ENCODE assay signal across 14 mouse cellular contexts in genomic region chr9:110881953-110882352, GRCm38 (mm10). TPM values are rescaled to one million over a fixed set of nuclear protein-coding genes. Genes with fewer than 3 reads are reported as not detected.
A peak's percentile ranks its signal among the peaks of the same experiment; 100 is the strongest.
DNase-seq lines count a peak whose midpoint lies in the region; ATAC-seq lines count a peak whose summit lies in the region.
"Had no signal": no experiment of that assay in that cellular context is flagged by ENCODE, and none has a peak within 500 bp of the region (broad histone marks: within the 10 kb centered on the region; RNA-seq: fewer than 3 reads in every experiment).

No protein-coding gene starts in this region.

- no peak overlapping the region for H3K27ac ChIP-seq in kidney, embryonic 14.5 days (ENCODE audit: low read depth, low read length)
- H3K27ac ChIP-seq: liver, embryonic 15.5 days; midbrain, embryonic 15.5 days had no signal

- H3K4me3 ChIP-seq in kidney, embryonic 14.5 days (ENCODE audit: low read length), result no peak overlapping the region
- H3K4me3 ChIP-seq: erythroblast, embryonic 14.5 days; liver, embryonic 15.5 days; midbrain, embryonic 15.5 days had no signal

- H3K27me3 ChIP-seq in kidney, embryonic 14.5 days (ENCODE audit: control insufficient read depth, insufficient read depth, low read length), result peaks cover 7% of the 10 kb centered on the region

- 0 out of 2 replicates have a peak, but pooled peaks cover 3% of the 10 kb centered on the region for H3K4me1 ChIP-seq in kidney, embryonic 14.5 days (ENCODE audit: control insufficient read depth, insufficient read depth, low read length)

- H3K9ac ChIP-seq in kidney, embryonic 14.5 days (ENCODE audit: low read depth, low read length), result no peak overlapping the region
- H3K9ac ChIP-seq: liver, embryonic 15.5 days; midbrain, embryonic 15.5 days had no signal

- H3K9me3 ChIP-seq in kidney, embryonic 14.5 days (ENCODE audit: control insufficient read depth, low read length), result no peaks in the 10 kb centered on the region
- H3K9me3 ChIP-seq: liver, embryonic 15.5 days; midbrain, embryonic 15.5 days had no signal

- H3K36me3 ChIP-seq in kidney, embryonic 14.5 days (ENCODE audit: control insufficient read depth, insufficient read depth, low read length), result no peaks in the 10 kb centered on the region
- H3K36me3 ChIP-seq: liver, embryonic 15.5 days; midbrain, embryonic 15.5 days had no signal

- no peak for ATAC-seq in CD4-positive, CD25-positive, alpha-beta regulatory T cell, adult 4 months
- ATAC-seq in kidney, embryonic 14.5 days (ENCODE audit: low FRiP score, low TSS enrichment), result no peak
- ATAC-seq: midbrain, embryonic 15.5 days had no signal

- no peak overlapping the region for H3K4me2 ChIP-seq in kidney, embryonic 14.5 days (replicated peaks; ENCODE audit: low read depth, low read length)
- H3K4me2 ChIP-seq: liver, embryonic 15.5 days; midbrain, embryonic 15.5 days had no signal

- peak; percentile 22 for DNase-seq in CD4-positive, CD25-positive, alpha-beta regulatory T cell, adult 2 months (ENCODE audit: low read depth, low spot score)
- peak; percentile 50 for DNase-seq in kidney, adult 18-20 months
- DNase-seq in kidney, adult 9 months, result peak; percentile 54
- DNase-seq in lung, postnatal 25 days (ENCODE audit: low spot score), result peak; percentile 80
- no peak for DNase-seq in adipocyte (ENCODE audit: low spot score)
- no peak for DNase-seq in right cerebral cortex, postnatal 10 days (ENCODE audit: low spot score in 2 of 2)
- DNase-seq: thymus, postnatal 14 days had no signal

- WGBS in kidney, embryonic 14.5 days, result 73% methylated on average over 7 of the region's 7 CpGs

RNA-seq across cellular contexts. Expression of gene Tmie, which starts 2.0 kb away (rescaled TPM):
- 1 to 10 TPM; 2.5 to 3.5 TPM for polyA plus RNA-seq in CD4-positive, CD25-positive, alpha-beta regulatory T cell, adult 4 months (2017; shearing (Covaris generic))
- 0.38 and 0.49 TPM in 2 replicates for polyA plus RNA-seq in kidney, embryonic 14.5 days (2014; fragmentation: Nextera tagmentation; extraction: Ambion mirVana)
- polyA plus RNA-seq: erythroblast, embryonic 14.5 days had no signal

RNA-seq across cellular contexts. Expression of gene Als2cl, which starts 2.3 kb away (rescaled TPM):
- 10 to 100 TPM; 17.4 to 29.4 TPM for polyA plus RNA-seq in CD4-positive, CD25-positive, alpha-beta regulatory T cell, adult 4 months (2017; shearing (Covaris generic))
- 2.4 and 4.1 TPM in 2 replicates for polyA plus RNA-seq in kidney, embryonic 14.5 days (2014; fragmentation: Nextera tagmentation; extraction: Ambion mirVana)

RNA-seq across cellular contexts. Expression of gene Prss50, which starts 24.2 kb away (rescaled TPM):
- polyA plus RNA-seq in CD4-positive, CD25-positive, alpha-beta regulatory T cell, adult 4 months (2017; shearing (Covaris generic)), result not detected
- 0.24 and 1.1 TPM in 2 replicates for polyA plus RNA-seq in kidney, embryonic 14.5 days (2014; fragmentation: Nextera tagmentation; extraction: Ambion mirVana)
- polyA plus RNA-seq: gonadal fat pad, adult 2 months; midbrain, embryonic 15.5 days had no signal

RNA-seq across cellular contexts. Expression of gene Fam240a, which starts 34.7 kb away (rescaled TPM):
- polyA plus RNA-seq in CD4-positive, CD25-positive, alpha-beta regulatory T cell, adult 4 months (2017; shearing (Covaris generic)), result under 1 TPM in 1 of 2 experiments, not detected in 1; 0.69 TPM
- not detected in 2 replicates for polyA plus RNA-seq in kidney, embryonic 14.5 days (2014; fragmentation: Nextera tagmentation; extraction: Ambion mirVana)
- polyA plus RNA-seq: cortical plate, adult 2 months; erythroblast, embryonic 14.5 days; gonadal fat pad, adult 2 months; liver, embryonic 15.5 days; midbrain, embryonic 15.5 days had no signal

RNA-seq across cellular contexts. Expression of gene Prss46, which starts 37.6 kb away (rescaled TPM):
- not detected for polyA plus RNA-seq in CD4-positive, CD25-positive, alpha-beta regulatory T cell, adult 4 months (2017; shearing (Covaris generic))
- polyA plus RNA-seq in kidney, embryonic 14.5 days (2014; fragmentation: Nextera tagmentation; extraction: Ambion mirVana), result not detected in 2 replicates
- polyA plus RNA-seq: cortical plate, adult 2 months; erythroblast, embryonic 14.5 days; liver, embryonic 15.5 days; midbrain, embryonic 15.5 days had no signal

Comparison
In these comparisons a context has a peak if more than half of its experiments do, and no peak if none do; other contexts are left out.
1. DNase-seq: peak in CD4-positive, CD25-positive, alpha-beta regulatory T cell, adult 2 months (single experiment), kidney, adult 18-20 months (single experiment), kidney, adult 9 months (single experiment) and lung, postnatal 25 days (single experiment); none in adipocyte (single experiment) and right cerebral cortex, postnatal 10 days (0 of 2).